8 mouse cellular contexts compared by ENCODE assay signal in the genomic region with DNA sequence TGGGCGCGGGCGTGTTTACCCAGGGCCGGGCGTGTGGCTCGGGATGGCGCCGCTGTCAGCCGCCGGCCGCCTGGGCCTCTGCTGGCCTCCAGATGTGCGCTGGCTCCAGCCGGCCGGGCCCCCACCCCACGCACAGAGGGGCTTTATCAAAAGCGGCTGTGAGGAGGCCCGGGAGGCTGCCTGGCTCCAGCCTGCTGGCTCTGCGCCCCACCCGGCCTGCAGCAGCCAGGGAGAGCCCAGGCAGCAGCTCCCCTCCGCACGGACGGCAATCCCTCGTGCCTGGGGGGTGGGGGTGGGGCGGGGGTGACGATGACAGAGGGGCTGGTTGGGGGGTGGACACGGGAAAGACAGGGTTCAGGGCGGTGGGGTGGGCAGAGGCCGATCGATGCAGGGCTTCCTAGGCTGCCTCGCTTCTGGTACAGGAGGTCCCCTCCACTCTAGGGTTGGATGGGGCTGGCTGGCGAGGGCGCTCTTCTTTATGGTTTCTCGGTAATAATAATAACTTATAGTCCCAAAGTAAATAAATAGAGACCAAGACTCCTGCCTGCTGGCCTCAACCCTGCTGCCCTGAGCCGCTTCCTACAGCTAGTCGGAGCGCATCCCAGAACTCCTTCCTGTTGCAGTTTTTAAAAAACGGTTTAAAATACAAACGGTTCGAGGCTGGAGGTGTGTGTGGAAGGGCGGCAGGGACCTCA. TPM values are rescaled to one million over a fixed set of nuclear protein-coding genes. Genes with fewer than 3 reads are reported as not detected.
DNase-seq lines count a peak whose midpoint lies in the region; ATAC-seq and TF ChIP-seq lines count a peak whose summit lies in the region.

No protein-coding gene starts in this region.

- H3K4me3 ChIP-seq in forebrain, postnatal 0 days (ENCODE audit: low read depth, low read length), result no peak overlapping the region
- H3K4me3 ChIP-seq in intestine, embryonic 16.5 days (ENCODE audit: low read length), result peak overlapping the region; percentile 27
- no peak overlapping the region for H3K4me3 ChIP-seq in midbrain, embryonic 15.5 days

- no peak overlapping the region for H3K27ac ChIP-seq in forebrain, postnatal 0 days (ENCODE audit: low read depth, low read length)
- peak overlapping the region; percentile 81 for H3K27ac ChIP-seq in intestine, embryonic 16.5 days (ENCODE audit: low read length)
- no peak overlapping the region for H3K27ac ChIP-seq in midbrain, embryonic 15.5 days

- peak overlapping the region; percentile 29 for H3K4me2 ChIP-seq in forebrain, postnatal 0 days (ENCODE audit: low read depth)
- peak overlapping the region; percentile 47 for H3K4me2 ChIP-seq in intestine, embryonic 16.5 days (ENCODE audit: low read depth, low read length)
- H3K4me2 ChIP-seq in midbrain, embryonic 15.5 days, result peak overlapping the region; percentile 38

- H3K36me3 ChIP-seq in forebrain, postnatal 0 days (ENCODE audit: insufficient read depth), result no peaks in the 10 kb centered on the region
- H3K36me3 ChIP-seq in intestine, embryonic 16.5 days (ENCODE audit: control insufficient read depth, insufficient read depth, low read length), result no peaks in the 10 kb centered on the region
- no peaks in the 10 kb centered on the region for H3K36me3 ChIP-seq in midbrain, embryonic 15.5 days (replicated peaks)

- no peak overlapping the region for H3K9ac ChIP-seq in forebrain, postnatal 0 days
- peak overlapping the region; percentile 65 for H3K9ac ChIP-seq in intestine, embryonic 16.5 days (ENCODE audit: low read depth, low read length)
- no peak overlapping the region; the same call in 1 of the 2 replicates for H3K9ac ChIP-seq in midbrain, embryonic 15.5 days

- H3K9me3 ChIP-seq in forebrain, postnatal 0 days (ENCODE audit: low read length), result no peaks in the 10 kb centered on the region
- H3K9me3 ChIP-seq in intestine, embryonic 16.5 days (ENCODE audit: control insufficient read depth, low read length), result no peaks in the 10 kb centered on the region
- no peaks in the 10 kb centered on the region for H3K9me3 ChIP-seq in midbrain, embryonic 15.5 days

- WGBS in forebrain, postnatal 0 days, result 32% methylated on average over 40 of the region's 40 CpGs
- 15% methylated on average over 35 of the region's 40 CpGs for WGBS in intestine, embryonic 16.5 days
- WGBS in midbrain, embryonic 15.5 days, result 30% methylated on average over 40 of the region's 40 CpGs

- no peak for TF ChIP-seq CTCF in forebrain, postnatal 0 days (IDR thresholded peaks at IDR 0.05; ENCODE audit: low read depth)

- ATAC-seq in forebrain, postnatal 0 days, result peak; percentile 40; the same call in 1 of the 2 replicates
- peak; percentile 62 for ATAC-seq in intestine, embryonic 16.5 days
- ATAC-seq in midbrain, embryonic 15.5 days (replicated peaks), result peak; percentile 27; the same call in 1 of the 2 replicates

- no peaks in the 10 kb centered on the region for H3K27me3 ChIP-seq in forebrain, postnatal 0 days (ENCODE audit: insufficient read depth, low read length)
- H3K27me3 ChIP-seq in intestine, embryonic 16.5 days (replicated peaks; ENCODE audit: control insufficient read depth, insufficient read depth, low read length), result no peaks in the 10 kb centered on the region
- H3K27me3 ChIP-seq in midbrain, embryonic 15.5 days (replicated peaks), result no peaks in the 10 kb centered on the region

- no peaks in the 10 kb centered on the region for H3K4me1 ChIP-seq in forebrain, postnatal 0 days (ENCODE audit: insufficient read depth)
- peaks cover 32% of the 10 kb centered on the region for H3K4me1 ChIP-seq in intestine, embryonic 16.5 days (ENCODE audit: control insufficient read depth, insufficient read depth, low read length)
- H3K4me1 ChIP-seq in midbrain, embryonic 15.5 days, result peaks cover 7% of the 10 kb centered on the region; the same call in 1 of the 2 replicates

- DNase-seq in retina, embryonic 14.5 days (ENCODE audit: low spot score), result peak; percentile 44
- DNase-seq in retina, postnatal 1 day, result no peak
- peak; percentile 21 for DNase-seq in forebrain, postnatal 0 days
- DNase-seq in thymus, postnatal 25 days, result no peak
- DNase-seq in natural killer cell, adult 2 months (ENCODE audit: low spot score in 2 of 2), result no peak
- no peak for DNase-seq in urinary bladder, postnatal 25 days (ENCODE audit: low spot score)

RNA-seq across cellular contexts. Expression of gene Ube2v1, which starts 34.3 kb away (rescaled TPM):
- total RNA-seq in forebrain, postnatal 0 days (2014; rRNA removed), result 161 TPM in 2 replicates
- 328 and 369 TPM in 2 replicates for polyA plus RNA-seq in forebrain, postnatal 0 days (2015; fragmentation: Nextera tagmentation; extraction: Ambion mirVana)
- polyA plus RNA-seq in intestine, embryonic 16.5 days (2015; fragmentation: Nextera tagmentation; extraction: Ambion mirVana), result 273 and 293 TPM in 2 replicates
- polyA plus RNA-seq in midbrain, embryonic 15.5 days (2015; fragmentation: Nextera tagmentation; extraction: Ambion mirVana), result 327 TPM in 2 replicates

RNA-seq across cellular contexts. Expression of gene Snai1, which starts 59.6 kb away (rescaled TPM):
- 1.3 and 1.4 TPM in 2 replicates for total RNA-seq in forebrain, postnatal 0 days (2014; rRNA removed)
- polyA plus RNA-seq in forebrain, postnatal 0 days (2015; fragmentation: Nextera tagmentation; extraction: Ambion mirVana), result 3.3 and 4.4 TPM in 2 replicates
- polyA plus RNA-seq in intestine, embryonic 16.5 days (2015; fragmentation: Nextera tagmentation; extraction: Ambion mirVana), result 15.6 TPM in 2 replicates
- 5.1 and 6.4 TPM in 2 replicates for polyA plus RNA-seq in midbrain, embryonic 15.5 days (2015; fragmentation: Nextera tagmentation; extraction: Ambion mirVana)

Comparison
In these comparisons a context has a peak if more than half of its experiments do, and no peak if none do; other contexts are left out.
1. DNase-seq: peak in retina, embryonic 14.5 days (single experiment) and forebrain, postnatal 0 days (single experiment); none in retina, postnatal 1 day (single experiment), thymus, postnatal 25 days (single experiment), natural killer cell, adult 2 months (0 of 2) and urinary bladder, postnatal 25 days (single experiment).
2. Peak in every context shown above with its lines, with median percentiles within 50 percentile points of each other: ATAC-seq and H3K4me2 ChIP-seq.